Mouse (Mus musculus) c-Kit-positive CD71-positive TER-119-positive erythroid progenitor cells, embryonic 14.5 days (primary cell): ENCODE data around the gene Gin1.

Source experiments
- DNase-seq: peaks from one replicate; pipeline ENCODE4 v3.0.0-alpha.2; 2013; ENCODE audit warnings: low spot score

Gene Gin1

GRCm38 (mm10) chr1:97787674-97788073 lies 17.7 kb downstream of the Gin1 start:
- no peak for DNase-seq

DNA sequence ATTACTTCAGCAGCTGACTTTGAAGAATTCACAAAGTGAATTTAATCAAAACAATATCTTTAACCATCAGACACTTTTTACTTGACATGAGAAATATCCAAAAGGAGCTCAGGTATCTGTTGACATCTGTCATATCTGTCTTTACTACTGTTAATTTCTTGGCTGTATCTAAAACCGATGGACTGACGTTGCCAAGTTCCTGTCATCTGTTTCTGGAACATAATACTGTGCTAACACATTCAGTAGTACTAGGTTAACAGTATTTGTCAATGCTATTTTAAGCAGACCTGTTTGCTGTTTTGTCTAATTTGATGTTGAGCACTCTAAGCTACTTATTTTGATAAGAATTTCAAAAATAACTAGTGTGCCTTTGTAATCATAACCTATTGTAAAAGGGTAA lies 18.5 kb downstream of the Gin1 start:
- DNase-seq: no peak

DNA sequence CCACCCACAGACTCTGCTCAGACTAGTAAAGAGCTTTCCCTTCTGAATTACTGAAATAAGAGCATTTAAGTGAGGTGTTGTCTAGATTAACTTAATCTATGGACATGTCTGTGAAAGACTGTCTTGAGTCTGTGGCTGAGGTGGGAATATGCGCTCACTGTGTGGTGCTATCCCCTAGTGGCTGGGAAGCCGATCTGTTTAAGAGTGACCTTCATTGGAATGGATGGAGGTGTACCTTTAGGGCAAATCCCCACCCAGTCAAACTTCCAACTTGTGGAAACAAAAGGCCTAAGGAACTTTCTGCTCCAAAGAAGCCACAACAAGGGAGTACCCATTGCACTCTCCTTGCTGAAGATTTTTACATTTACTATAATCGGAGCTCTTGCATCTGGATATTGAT lies 24.1 kb downstream of the Gin1 start:
- no peak for DNase-seq

DNA sequence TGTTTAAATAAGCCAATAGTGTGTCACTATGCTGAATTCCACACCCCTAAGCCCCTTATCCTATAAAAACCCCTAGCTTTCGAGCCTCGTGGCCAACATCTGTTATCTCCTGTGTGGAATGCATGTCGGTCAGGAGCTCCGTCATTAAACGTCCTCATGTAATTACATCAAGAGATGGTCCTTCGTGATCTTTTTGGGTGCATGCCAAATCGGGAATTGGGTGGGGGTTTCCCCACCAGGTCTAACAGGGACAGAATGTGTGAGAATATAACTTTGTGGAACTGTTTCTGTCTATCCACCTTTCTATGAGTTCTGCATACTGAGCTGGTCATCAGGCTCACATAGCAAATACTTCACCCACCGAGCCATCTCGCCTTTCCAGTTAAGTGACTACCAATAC lies 26.0 kb downstream of the Gin1 start:
- DNase-seq: no peak

DNA sequence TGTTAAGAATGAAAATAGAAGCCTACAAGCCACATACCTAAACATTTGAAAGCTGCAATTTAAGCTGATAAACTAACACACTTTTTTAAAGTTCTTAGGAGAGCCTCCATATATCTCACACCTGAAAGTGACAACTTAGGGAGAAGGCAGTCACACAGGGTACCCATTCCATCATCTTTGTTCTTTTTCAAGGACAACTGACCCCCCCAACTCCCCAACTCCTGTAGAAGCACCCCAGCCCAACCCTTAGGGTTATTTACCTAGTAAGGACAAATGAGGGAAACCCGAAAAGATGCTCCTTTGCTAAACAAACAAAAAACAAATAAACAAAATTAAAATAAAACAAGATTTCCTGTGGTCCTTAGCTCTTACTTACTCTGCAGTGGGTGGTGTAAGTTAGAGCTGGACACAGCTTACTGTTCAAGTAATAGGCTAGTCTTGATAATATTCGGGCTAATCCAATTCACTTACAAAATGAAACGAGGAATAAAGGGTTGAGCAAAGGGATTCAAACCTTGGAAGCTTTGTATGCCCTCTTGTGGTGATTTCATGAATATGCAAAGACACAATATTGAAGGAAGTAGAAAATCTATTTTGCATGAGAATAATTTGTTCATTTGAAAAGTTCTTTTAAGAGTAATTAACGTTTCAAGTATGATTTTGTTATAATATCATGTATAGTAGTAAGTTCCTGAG lies 32.4 kb downstream of the Gin1 start:
- DNase-seq: peak; percentile 22

DNA sequence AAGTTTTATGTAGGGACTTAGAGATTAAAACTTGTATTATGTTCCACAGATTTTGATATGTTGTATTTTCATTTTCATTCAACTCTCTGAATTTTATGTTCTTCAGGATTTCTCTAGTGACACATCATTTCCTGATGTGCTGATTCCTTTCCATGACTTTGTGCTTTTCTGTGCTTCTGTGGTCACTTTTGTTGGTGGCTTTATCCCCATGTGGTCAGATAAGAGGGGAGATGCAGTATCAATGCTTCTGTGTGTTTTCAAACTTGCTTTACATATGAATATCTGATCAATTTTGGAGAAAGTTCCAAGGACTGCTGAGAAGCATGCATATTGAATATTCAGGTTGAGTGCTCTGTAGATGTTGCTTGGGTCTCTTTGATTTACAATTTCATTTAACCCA lies 34.5 kb downstream of the Gin1 start:
- DNase-seq: no peak

GRCm38 (mm10) chr1:97809255-97809912 lies 39.4 kb downstream of the Gin1 start:
- no peak for DNase-seq

- no peak for DNase-seq
Observed at GRCm38 (mm10) chr1:97821282-97821681, 51.3 kb downstream of the Gin1 start.

DNA sequence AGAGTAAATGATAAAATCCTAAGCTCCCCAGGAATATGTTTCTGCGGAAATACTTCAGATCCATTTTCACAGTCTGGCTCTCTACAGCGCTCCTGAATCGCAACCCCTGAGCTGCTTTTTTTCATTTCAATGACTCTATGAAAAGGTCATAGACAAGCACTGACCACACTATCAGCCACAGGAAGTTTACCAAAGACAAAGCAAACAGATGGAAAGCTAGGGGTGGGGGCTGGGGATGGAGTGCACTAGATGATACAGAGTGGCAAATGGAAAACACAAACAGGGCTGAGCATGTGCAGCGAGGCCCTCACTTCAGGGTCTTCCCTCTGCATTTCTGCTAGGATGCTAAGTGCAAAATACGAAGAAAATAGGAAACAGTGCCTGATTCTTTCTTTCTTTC lies 52.2 kb downstream of the Gin1 start:
- no peak for DNase-seq

DNA sequence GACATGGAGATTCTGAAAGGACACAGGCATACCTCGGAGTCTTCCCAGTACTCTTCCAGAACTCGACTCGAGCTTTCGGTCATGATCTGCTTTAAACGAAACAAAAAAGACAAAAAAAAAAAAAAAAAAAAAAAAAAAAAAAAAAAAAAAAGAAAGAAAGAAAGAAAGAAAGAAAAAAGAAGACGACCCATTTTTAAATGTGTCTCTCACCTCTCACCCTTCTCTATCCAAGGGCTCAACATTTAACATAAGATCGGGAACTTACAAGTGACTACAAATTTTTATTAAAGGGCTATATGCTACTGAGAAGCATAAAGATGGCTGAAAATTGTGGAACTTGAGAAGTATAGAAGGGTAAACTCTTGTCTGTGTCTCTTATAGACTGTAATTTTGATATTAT lies 52.9 kb downstream of the Gin1 start:
- no peak for DNase-seq

- DNase-seq: no peak
Observed at GRCm38 (mm10) chr1:97827566-97827965, 57.6 kb downstream of the Gin1 start.

- DNase-seq: no peak
Observed at GRCm38 (mm10) chr1:97828087-97828486, 58.1 kb downstream of the Gin1 start.

DNA sequence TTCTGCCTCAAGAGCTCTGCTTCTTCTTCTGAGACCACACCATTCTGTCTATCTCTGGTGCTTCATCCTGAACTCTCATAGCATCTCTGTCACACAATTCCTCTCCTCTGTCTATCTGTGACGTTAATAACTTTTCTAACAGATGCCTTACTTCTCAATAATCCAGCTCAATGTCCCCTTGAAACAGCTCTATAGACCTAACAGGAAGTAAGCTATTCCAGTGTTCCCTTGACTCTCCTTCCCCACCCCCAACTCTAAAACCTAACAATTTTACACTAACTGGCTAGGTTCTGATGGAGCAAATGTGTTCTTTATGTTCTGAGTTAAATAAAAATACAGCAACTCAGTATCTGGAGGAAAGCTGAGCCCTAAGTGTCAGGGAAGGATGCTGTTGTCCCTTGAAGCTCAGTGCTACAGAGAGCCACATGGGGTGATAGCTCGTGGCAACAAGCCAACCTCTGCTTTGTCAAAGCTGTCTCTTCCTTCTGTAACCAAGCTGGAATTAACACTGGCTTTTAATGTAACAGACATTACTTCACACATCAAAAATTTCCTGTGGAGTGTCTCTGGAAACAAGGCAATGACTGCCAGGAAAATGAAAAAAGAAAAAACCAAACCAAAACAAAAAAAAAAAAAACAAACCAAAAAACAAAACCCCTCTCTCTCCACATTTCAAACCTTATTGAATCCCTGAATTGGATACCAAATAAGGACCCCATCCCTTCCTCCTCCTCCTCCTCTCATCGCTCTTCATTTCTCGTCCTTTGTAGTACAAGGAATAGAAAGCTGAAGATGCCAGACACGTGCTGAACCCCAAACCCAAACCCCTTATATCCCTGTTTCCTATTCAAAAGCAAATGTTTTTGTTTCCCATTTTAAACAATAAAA lies 63.7 kb downstream of the Gin1 start:
- DNase-seq: no peak

DNA sequence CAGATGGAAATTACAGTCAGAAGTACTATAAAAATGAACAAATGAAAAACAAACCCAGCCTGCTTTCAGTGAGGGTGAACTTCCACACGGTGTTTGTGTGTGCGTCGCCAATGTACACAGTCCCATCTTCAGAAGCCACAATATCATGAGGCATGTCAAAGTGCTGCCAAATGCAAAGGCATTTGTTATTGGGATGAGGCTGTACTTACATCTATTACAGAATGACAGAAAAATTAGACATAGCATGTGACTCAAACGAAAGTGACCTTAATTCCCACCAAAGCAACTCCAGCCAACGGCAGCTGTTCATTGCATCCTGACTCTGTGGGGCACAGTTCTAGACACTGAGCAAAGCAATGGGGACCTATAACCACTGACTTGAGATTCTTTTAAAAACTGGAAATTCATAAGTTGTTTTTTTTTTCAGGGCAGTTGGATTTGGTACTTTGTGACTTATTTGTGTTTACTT lies 64.4 kb downstream of the Gin1 start:
- DNase-seq: no peak
